Comparison of ENCODE assay signal across 25 mouse cellular contexts in genomic region chr8:123017143-123017542, GRCm38 (mm10). TPM values are rescaled to one million over a fixed set of nuclear protein-coding genes. Genes with fewer than 3 reads are reported as not detected.
A peak's percentile ranks its signal among the peaks of the same experiment; 100 is the strongest.
DNase-seq lines count a peak whose midpoint lies in the region; ATAC-seq and TF ChIP-seq lines count a peak whose summit lies in the region.
"Had no signal": no experiment of that assay in that cellular context is flagged by ENCODE, and none has a peak within 500 bp of the region (broad histone marks: within the 10 kb centered on the region; RNA-seq: fewer than 3 reads in every experiment).

No protein-coding gene starts in this region.

- no peak overlapping the region for H3K4me2 ChIP-seq in liver, postnatal 0 days (ENCODE audit: low read depth, low read length)
- H3K4me2 ChIP-seq in liver, embryonic 11.5 days, result no peak overlapping the region
- 0 out of 2 replicates have a peak overlapping the region, but pooled peaks have one; percentile 4 for H3K4me2 ChIP-seq in intestine, embryonic 16.5 days (ENCODE audit: low read depth, low read length)
- no peak overlapping the region for H3K4me2 ChIP-seq in stomach, postnatal 0 days (replicated peaks; ENCODE audit: low read depth)
- H3K4me2 ChIP-seq: heart, embryonic 12.5 days; heart, embryonic 15.5 days; hindbrain, embryonic 13.5 days had no signal

- no peak for TF ChIP-seq POLR2A in small intestine, adult 2 months (IDR thresholded peaks at IDR 0.05; ENCODE audit: low read depth, low read length)

- H3K9me3 ChIP-seq in liver, postnatal 0 days (ENCODE audit: low read length), result no peaks in the 10 kb centered on the region
- no peaks in the 10 kb centered on the region for H3K9me3 ChIP-seq in liver, embryonic 11.5 days (ENCODE audit: control insufficient read depth, low read length)
- no peaks in the 10 kb centered on the region for H3K9me3 ChIP-seq in intestine, embryonic 16.5 days (ENCODE audit: control insufficient read depth, low read length)
- no peaks in the 10 kb centered on the region for H3K9me3 ChIP-seq in stomach, postnatal 0 days (ENCODE audit: control insufficient read depth, low read length)
- H3K9me3 ChIP-seq: forebrain, embryonic 10.5 days; heart, embryonic 12.5 days; heart, embryonic 15.5 days; hindbrain, embryonic 10.5 days; hindbrain, embryonic 13.5 days had no signal

- no peak for TF ChIP-seq EP300 in liver, postnatal 0 days (IDR thresholded peaks at IDR 0.05; ENCODE audit: low read depth)
- no peak for TF ChIP-seq EP300 in stomach, postnatal 0 days (optimal IDR thresholded peaks at IDR 0.05)

- H3K9ac ChIP-seq in liver, postnatal 0 days (replicated peaks), result no peak overlapping the region
- no peak overlapping the region for H3K9ac ChIP-seq in liver, embryonic 11.5 days (ENCODE audit: low read depth, low read length)
- no peak overlapping the region for H3K9ac ChIP-seq in intestine, embryonic 16.5 days (ENCODE audit: low read depth, low read length)
- no peak overlapping the region for H3K9ac ChIP-seq in stomach, postnatal 0 days (ENCODE audit: low read length)
- H3K9ac ChIP-seq: forebrain, postnatal 0 days; heart, embryonic 12.5 days; heart, embryonic 15.5 days; hindbrain, embryonic 13.5 days had no signal

- peak overlapping the region; percentile 71 for H3K27ac ChIP-seq in liver, postnatal 0 days (ENCODE audit: low read depth)
- no peak overlapping the region for H3K27ac ChIP-seq in liver, embryonic 11.5 days (ENCODE audit: low read depth, low read length)
- H3K27ac ChIP-seq in intestine, embryonic 16.5 days (ENCODE audit: low read length), result peak overlapping the region; percentile 65
- peak overlapping the region; percentile 44; the same call in 1 of the 2 replicates for H3K27ac ChIP-seq in small intestine, adult 2 months (ENCODE audit: insufficient read depth, low read depth, low read length)
- peak overlapping the region; percentile 53; the same call in 1 of the 2 replicates for H3K27ac ChIP-seq in stomach, postnatal 0 days (replicated peaks)
- H3K27ac ChIP-seq: forebrain, embryonic 10.5 days; heart, embryonic 15.5 days; hindbrain, embryonic 10.5 days; hindbrain, embryonic 13.5 days had no signal

- no peak for TF ChIP-seq CTCF in liver, postnatal 0 days (IDR thresholded peaks at IDR 0.05; ENCODE audit: low read depth)
- no peak for TF ChIP-seq CTCF in small intestine, adult 2 months (IDR thresholded peaks at IDR 0.05; ENCODE audit: extremely low read depth, insufficient read length, insufficient replicate concordance, low read depth, low read length)
- TF ChIP-seq CTCF in stomach, postnatal 0 days (IDR thresholded peaks at IDR 0.05; ENCODE audit: low read depth), result no peak

- no peak for DNase-seq in liver, postnatal 0 days
- no peak for DNase-seq in liver, embryonic 11.5 days (ENCODE audit: low spot score)
- DNase-seq in stomach, postnatal 0 days (ENCODE audit: low spot score), result no peak
- no peak for DNase-seq in heart, adult 8-10 months (ENCODE audit: low spot score)
- DNase-seq in cerebellum, adult 9-10 months, result no peak
- DNase-seq: adrenal gland, adult 8-10 months; adrenal gland, postnatal 25 days; cerebellum, adult 11-12 months; cerebellum, adult 8-10 months; cerebellum, postnatal 14 days; forebrain, postnatal 0 days; gastrocnemius, postnatal 25 days; heart, postnatal 10 days; heart, postnatal 36 days had no signal

- WGBS in liver, postnatal 0 days (ENCODE audit: insufficient replicate concordance), result 86% methylated on average over 4 of the region's 4 CpGs
- 92% methylated on average over 4 of the region's 4 CpGs for WGBS in liver, embryonic 11.5 days
- WGBS in intestine, embryonic 16.5 days, result 72% methylated on average over 4 of the region's 4 CpGs
- 38% methylated on average over 4 of the region's 4 CpGs for WGBS in small intestine, adult 2 months
- 64% methylated on average over 4 of the region's 4 CpGs for WGBS in stomach, postnatal 0 days

- H3K36me3 ChIP-seq in liver, postnatal 0 days (replicated peaks; ENCODE audit: insufficient read depth, low read length), result peaks cover 13% of the 10 kb centered on the region; the same call in 1 of the 2 replicates
- peaks cover 10% of the 10 kb centered on the region; the same call in 1 of the 2 replicates for H3K36me3 ChIP-seq in liver, embryonic 11.5 days (ENCODE audit: control insufficient read depth, insufficient read depth, low read length)
- no peaks in the 10 kb centered on the region for H3K36me3 ChIP-seq in intestine, embryonic 16.5 days (ENCODE audit: control insufficient read depth, insufficient read depth, low read length)
- 0 out of 2 replicates have a peak, but pooled peaks cover 2% of the 10 kb centered on the region for H3K36me3 ChIP-seq in small intestine, adult 2 months (ENCODE audit: control insufficient read depth, insufficient read depth, low read length)
- no peaks in the 10 kb centered on the region for H3K36me3 ChIP-seq in stomach, postnatal 0 days (ENCODE audit: control insufficient read depth, insufficient read depth, low read length)
- H3K36me3 ChIP-seq: heart, embryonic 12.5 days; heart, embryonic 15.5 days; hindbrain, embryonic 13.5 days had no signal

- H3K27me3 ChIP-seq in liver, postnatal 0 days (ENCODE audit: insufficient read depth, low read length), result no peaks in the 10 kb centered on the region
- H3K27me3 ChIP-seq in liver, embryonic 11.5 days (replicated peaks; ENCODE audit: control insufficient read depth, insufficient read depth, low read length), result no peaks in the 10 kb centered on the region
- H3K27me3 ChIP-seq in intestine, embryonic 16.5 days (replicated peaks; ENCODE audit: control insufficient read depth, insufficient read depth, low read length), result no peaks in the 10 kb centered on the region
- H3K27me3 ChIP-seq in small intestine, adult 2 months (ENCODE audit: control insufficient read depth, insufficient read depth, low read length), result no peaks in the 10 kb centered on the region
- H3K27me3 ChIP-seq in stomach, postnatal 0 days (ENCODE audit: control insufficient read depth, insufficient read depth, low read length), result no peaks in the 10 kb centered on the region
- H3K27me3 ChIP-seq: heart, embryonic 12.5 days; heart, embryonic 15.5 days; hindbrain, embryonic 13.5 days had no signal

- ATAC-seq in liver, postnatal 0 days, result 0 out of 2 replicates have a peak, but pooled peaks have one; percentile 10
- ATAC-seq in liver, embryonic 11.5 days (replicated peaks; ENCODE audit: low FRiP score), result no peak
- ATAC-seq in intestine, embryonic 16.5 days, result peak; percentile 58
- no peak for ATAC-seq in stomach, postnatal 0 days (ENCODE audit: low FRiP score, low TSS enrichment)
- ATAC-seq: activated CD4-positive, CD25-positive, alpha-beta regulatory T cell, adult 4 months; CD4-positive, CD25-positive, alpha-beta regulatory T cell, adult 4 months; forebrain, embryonic 14.5 days; forebrain, postnatal 0 days; hindbrain, embryonic 16.5 days had no signal

- no peak overlapping the region for H3K4me3 ChIP-seq in liver, postnatal 0 days (ENCODE audit: low read depth, low read length)
- H3K4me3 ChIP-seq in liver, embryonic 11.5 days (ENCODE audit: low read depth, low read length), result no peak overlapping the region
- no peak overlapping the region for H3K4me3 ChIP-seq in intestine, embryonic 16.5 days (ENCODE audit: low read length)
- H3K4me3 ChIP-seq in small intestine, adult 2 months (ENCODE audit: low read depth, low read length), result no peak overlapping the region
- H3K4me3 ChIP-seq in stomach, postnatal 0 days (ENCODE audit: low read depth, low read length), result no peak overlapping the region
- H3K4me3 ChIP-seq: forebrain, embryonic 10.5 days; heart, embryonic 12.5 days; heart, embryonic 15.5 days; hindbrain, embryonic 10.5 days; hindbrain, embryonic 13.5 days had no signal

- peaks cover 65% of the 10 kb centered on the region for H3K4me1 ChIP-seq in liver, postnatal 0 days (ENCODE audit: insufficient read depth)
- H3K4me1 ChIP-seq in liver, embryonic 11.5 days (replicated peaks; ENCODE audit: control insufficient read depth, insufficient read depth, low read length), result peaks cover 28% of the 10 kb centered on the region
- peaks cover 50% of the 10 kb centered on the region for H3K4me1 ChIP-seq in intestine, embryonic 16.5 days (ENCODE audit: control insufficient read depth, insufficient read depth, low read length)
- peaks cover 40% of the 10 kb centered on the region; the same call in 1 of the 2 replicates for H3K4me1 ChIP-seq in small intestine, adult 2 months (ENCODE audit: control insufficient read depth, insufficient read depth, insufficient read length, low read length)
- peaks cover 9% of the 10 kb centered on the region for H3K4me1 ChIP-seq in stomach, postnatal 0 days (replicated peaks; ENCODE audit: control insufficient read depth, insufficient read depth)

RNA-seq across cellular contexts. Expression of gene Ankrd11, which starts 24.9 kb away (rescaled TPM):
- polyA plus RNA-seq in liver, postnatal 0 days (2015; fragmentation: Nextera tagmentation; extraction: Ambion mirVana), result 21.2 and 21.9 TPM in 2 replicates
- polyA plus RNA-seq in liver, embryonic 11.5 days (2014; fragmentation: Nextera tagmentation; extraction: Ambion mirVana), result 49.2 and 53.8 TPM in 2 replicates
- 19.2 and 19.5 TPM in 2 replicates for polyA plus RNA-seq in intestine, embryonic 16.5 days (2015; fragmentation: Nextera tagmentation; extraction: Ambion mirVana)
- polyA plus RNA-seq in small intestine, adult 2 months (2012; rRNA removed), result 23.9 and 79.9 TPM in 2 replicates
- polyA plus RNA-seq in stomach, postnatal 0 days (2015; fragmentation: Nextera tagmentation; extraction: Ambion mirVana), result 35.0 and 35.8 TPM in 2 replicates
- 10 to 100 TPM; 71.5 to 75.9 (median 75.2) TPM for total RNA-seq in heart, adult 8-10 months (2022)

RNA-seq across cellular contexts. Expression of gene Spg7, which starts 45.6 kb away (rescaled TPM):
- polyA plus RNA-seq in liver, postnatal 0 days (2015; fragmentation: Nextera tagmentation; extraction: Ambion mirVana), result 16.9 and 18.3 TPM in 2 replicates
- polyA plus RNA-seq in liver, embryonic 11.5 days (2014; fragmentation: Nextera tagmentation; extraction: Ambion mirVana), result 41.3 and 46.0 TPM in 2 replicates
- polyA plus RNA-seq in intestine, embryonic 16.5 days (2015; fragmentation: Nextera tagmentation; extraction: Ambion mirVana), result 54.4 and 55.6 TPM in 2 replicates
- polyA plus RNA-seq in small intestine, adult 2 months (2012; rRNA removed), result 54.1 and 132 TPM in 2 replicates
- polyA plus RNA-seq in stomach, postnatal 0 days (2015; fragmentation: Nextera tagmentation; extraction: Ambion mirVana), result 29.6 and 32.0 TPM in 2 replicates
- total RNA-seq in heart, adult 8-10 months (2022), result 10 to 100 TPM; 86.9 to 99.5 (median 95.3) TPM

Comparison
In these comparisons a context has a peak if more than half of its experiments do, and no peak if none do; other contexts are left out.
1. ATAC-seq: peak in liver, postnatal 0 days (single experiment) and intestine, embryonic 16.5 days (single experiment); none in liver, embryonic 11.5 days (single experiment) and stomach, postnatal 0 days (single experiment).